Mouse (Mus musculus) left cerebral cortex, adult 11 months (tissue): Measurements from ENCODE around the gene Zfp449.
"Not testable (repeated sequence)": the region's sequence is repeated elsewhere in the genome, so short reads cannot be mapped to it uniquely, and the experiment has no call there.

Experiments
- DNase-seq: peaks from one replicate; pipeline ENCODE4 v3.0.0; 2022; ENCODE audit warnings: low spot score

The Zfp449 gene

GRCm38 (mm10) chrX:56346176-56346931, at the start of gene Zfp449:
Gene Zfp449 (plus strand): TSS chrX:56346400.
- peak; percentile 53 for DNase-seq

DNA sequence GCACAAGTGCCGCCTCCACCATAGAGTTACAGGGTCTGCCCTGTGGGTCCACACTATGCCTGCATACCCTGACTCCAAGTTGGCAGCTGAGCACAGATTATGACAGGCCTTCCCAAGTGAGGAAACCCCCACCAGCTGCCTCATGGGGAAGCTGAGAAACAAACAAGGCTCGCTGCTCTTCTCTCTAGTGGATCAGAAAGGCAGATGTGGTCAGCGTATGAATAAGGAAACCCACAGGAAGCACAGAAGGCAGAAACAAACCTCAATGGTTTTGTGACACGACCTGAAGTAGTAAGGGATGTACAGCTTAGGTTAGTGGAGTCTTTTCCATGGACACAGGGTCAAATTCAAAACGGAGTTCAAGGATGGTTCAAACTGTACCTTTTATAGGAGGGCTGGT, 38.6 kb upstream of the Zfp449 start:
- no peak for DNase-seq

- DNase-seq: no peak
Observed at GRCm38 (mm10) chrX:56312813-56313212, 33.4 kb upstream of the Zfp449 start.

GRCm38 (mm10) chrX:56322096-56322495, 24.1 kb upstream of the Zfp449 start:
- no peak for DNase-seq

- DNase-seq: no peak
Observed at GRCm38 (mm10) chrX:56322731-56323130, 23.5 kb upstream of the Zfp449 start.

DNA sequence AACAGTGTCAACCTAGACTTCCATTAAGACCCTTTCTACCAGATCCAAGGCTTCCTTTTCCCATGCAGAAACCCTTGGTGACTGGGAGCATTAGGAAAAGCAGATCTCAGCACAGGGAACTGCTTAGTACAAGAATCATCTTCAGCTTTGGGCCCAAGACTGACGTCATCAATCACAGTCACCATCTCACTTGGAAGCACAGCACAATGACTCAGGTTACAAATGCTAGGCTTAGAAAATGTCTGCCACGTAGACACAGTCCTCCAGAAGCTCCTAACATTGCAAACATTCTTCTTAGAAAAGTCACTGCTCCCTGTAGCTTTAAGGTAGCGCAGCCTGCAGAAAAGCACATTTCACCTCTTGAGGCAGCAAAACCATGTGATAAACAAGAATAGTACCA, 14.2 kb upstream of the Zfp449 start:
- no peak for DNase-seq

- DNase-seq: no peak
Observed at GRCm38 (mm10) chrX:56340305-56340704, 5.9 kb upstream of the Zfp449 start.

GRCm38 (mm10) chrX:56342921-56343320, 3.3 kb upstream of the Zfp449 start:
- no peak for DNase-seq

GRCm38 (mm10) chrX:56346932-56347253, 693 bp downstream of the Zfp449 start:
- DNase-seq: no peak

GRCm38 (mm10) chrX:56374431-56375128, 28.4 kb downstream of the Zfp449 start, which contains the start of gene Smim10l2a:
Gene Smim10l2a (plus strand): TSS chrX:56374586.
- DNase-seq: not testable (repeated sequence)

DNA sequence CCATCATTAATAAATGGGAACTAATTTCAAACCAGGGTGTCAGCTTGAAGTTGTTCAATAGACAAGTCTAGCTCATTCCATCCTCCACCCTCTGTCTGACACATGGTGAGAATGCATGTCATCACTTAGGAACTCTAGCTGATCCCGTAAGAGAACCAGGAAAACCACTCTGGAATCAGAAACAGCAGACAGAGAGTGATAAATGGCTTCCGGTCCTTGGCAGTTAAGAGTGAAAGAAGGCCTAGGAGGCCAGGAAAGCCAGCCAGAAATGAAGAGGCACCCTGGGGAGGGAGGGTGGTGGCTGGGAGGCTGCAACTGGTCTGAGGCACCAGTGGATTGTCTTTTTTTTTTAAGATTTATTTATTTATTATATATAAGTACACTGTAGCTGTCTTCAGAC, 34.7 kb downstream of the Zfp449 start:
- DNase-seq: no peak

DNA sequence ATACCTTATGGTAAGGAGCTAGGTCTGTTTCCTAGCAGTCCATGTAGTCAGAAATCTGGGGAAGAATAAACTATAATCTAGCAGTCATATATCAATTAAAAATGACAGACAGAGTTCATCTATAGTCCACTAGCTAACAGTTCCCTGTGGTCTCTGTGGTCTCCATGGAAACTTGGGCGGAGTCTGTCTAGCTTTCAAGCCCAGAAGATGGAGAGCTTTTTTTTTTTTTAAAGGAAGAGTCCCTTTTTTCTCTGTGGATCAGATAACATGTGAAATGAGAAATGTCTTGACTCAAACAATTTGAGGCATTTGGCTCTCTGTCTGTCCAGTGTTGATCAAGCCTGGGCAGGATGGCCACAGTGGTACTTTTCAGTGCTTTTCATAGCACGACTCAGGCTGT, 37.9 kb downstream of the Zfp449 start:
- no peak for DNase-seq

DNA sequence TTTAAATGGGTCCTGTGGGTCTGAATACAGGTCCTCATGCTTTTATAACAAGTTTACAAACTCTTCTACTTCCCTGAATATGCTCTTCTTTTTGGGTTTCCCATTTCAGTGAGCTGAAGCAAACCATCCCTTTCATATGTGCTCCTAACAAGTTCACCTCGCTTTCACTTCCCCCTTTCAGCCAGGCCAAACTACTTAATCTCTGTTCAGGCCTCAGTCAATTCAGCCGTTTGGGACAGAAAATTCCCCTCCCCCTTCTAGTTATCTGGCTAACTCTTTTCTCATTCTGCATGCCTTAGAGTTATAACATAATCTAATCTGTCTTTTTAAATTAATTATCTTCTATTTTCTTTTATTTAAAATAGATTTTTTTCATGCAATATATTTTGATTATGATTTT, 58.4 kb downstream of the Zfp449 start:
- no peak for DNase-seq

DNA sequence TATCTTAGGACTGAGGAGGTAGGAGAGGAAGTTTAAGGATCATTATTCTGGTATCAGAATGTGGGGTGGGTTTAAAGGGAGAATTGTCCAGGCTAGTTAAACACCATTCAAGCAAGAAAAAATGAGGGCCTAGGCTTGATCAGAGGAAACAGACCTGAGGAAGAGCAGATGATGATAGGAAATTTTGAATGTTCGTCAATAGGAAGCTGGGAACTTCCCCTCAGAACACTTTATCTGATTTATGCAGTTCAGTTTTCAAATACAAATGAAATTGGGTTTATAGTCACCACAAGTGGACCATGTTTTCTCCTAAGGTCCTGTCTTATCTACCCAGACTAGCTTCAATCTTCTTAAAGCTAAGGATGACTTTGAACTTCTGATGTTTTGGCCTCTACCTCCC, 59.3 kb downstream of the Zfp449 start:
- DNase-seq: no peak

DNA sequence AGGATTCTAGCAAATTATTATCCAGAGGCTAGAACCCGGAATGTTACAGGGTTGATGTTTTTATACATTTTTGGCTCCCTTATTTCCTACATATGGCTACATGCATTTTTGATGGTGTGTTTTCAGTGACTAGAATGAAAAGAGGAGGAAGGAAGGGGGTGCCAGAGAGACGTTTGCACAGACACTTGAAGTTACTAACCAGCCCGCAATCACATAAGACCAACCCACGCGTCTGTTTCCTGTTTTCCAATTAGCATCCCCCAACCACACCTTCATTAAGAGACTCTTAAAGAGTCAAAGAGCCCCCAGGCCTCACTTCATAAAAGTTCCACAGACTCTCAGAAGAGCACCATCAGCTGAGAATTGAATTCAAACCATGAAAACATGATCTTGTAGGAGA, 59.9 kb downstream of the Zfp449 start:
- DNase-seq: no peak
